Mouse (Mus musculus): ENCODE data around the gene 9030612E09Rik. TPM values are rescaled to one million over a fixed set of nuclear protein-coding genes. Genes with fewer than 3 reads are reported as not detected.

Gene 9030612E09Rik
- polyA plus RNA-seq, 2 experiments = 1.1 to 1.9 TPM

DNA sequence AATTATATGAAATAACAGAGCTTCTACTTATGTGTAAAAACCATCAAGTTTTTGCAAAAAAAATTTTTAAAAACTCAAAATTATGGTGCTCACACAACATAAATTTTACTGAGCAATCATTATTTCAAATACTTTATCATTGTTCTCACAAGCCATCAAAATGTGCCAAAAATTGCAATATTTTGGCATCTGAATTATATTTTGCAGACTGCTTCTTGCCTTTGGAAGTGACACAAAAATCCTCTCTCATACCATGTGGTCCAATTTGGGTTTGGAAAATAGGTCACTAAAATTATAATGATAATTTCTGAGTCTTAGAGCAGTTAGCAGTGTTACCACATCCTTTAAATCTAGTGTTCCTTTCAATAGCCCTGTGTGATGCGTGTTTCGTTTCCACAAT lies 10.1 kb upstream of the 9030612E09Rik start:
- H3K9me3 ChIP-seq (ENCODE audit: control insufficient read depth, low read length) = peaks cover 7% of the 10 kb centered on the region; the same call in 1 of the 2 replicates
- WGBS = 91% methylated on average over 2 of the region's 2 CpGs
- H3K27me3 ChIP-seq (ENCODE audit: control insufficient read depth, insufficient read depth, low read length) = no peaks in the 10 kb centered on the region
- no peak overlapping the region for H3K4me3 ChIP-seq (replicated peaks; ENCODE audit: low read length)
- H3K4me1 ChIP-seq (ENCODE audit: control insufficient read depth, insufficient read depth, low read length) = peaks cover 12% of the 10 kb centered on the region
- no peak for DNase-seq (ENCODE audit: low spot score)
- TF ChIP-seq POLR2A (IDR thresholded peaks at IDR 0.05; ENCODE audit: borderline replicate concordance, extremely low read depth, insufficient read depth, insufficient read length) = no peak
- H3K4me2 ChIP-seq (replicated peaks; ENCODE audit: low read depth, low read length, severe bottlenecking) = no peak overlapping the region
- no peak overlapping the region for H3K27ac ChIP-seq (replicated peaks; ENCODE audit: low read depth, low read length)
- no peak for ATAC-seq (ENCODE audit: low FRiP score, low read depth)
- no peaks in the 10 kb centered on the region for H3K36me3 ChIP-seq (ENCODE audit: control insufficient read depth, insufficient read depth, low read length)
- no peak overlapping the region for H3K9ac ChIP-seq (ENCODE audit: low read depth, low read length, severe bottlenecking)

DNA sequence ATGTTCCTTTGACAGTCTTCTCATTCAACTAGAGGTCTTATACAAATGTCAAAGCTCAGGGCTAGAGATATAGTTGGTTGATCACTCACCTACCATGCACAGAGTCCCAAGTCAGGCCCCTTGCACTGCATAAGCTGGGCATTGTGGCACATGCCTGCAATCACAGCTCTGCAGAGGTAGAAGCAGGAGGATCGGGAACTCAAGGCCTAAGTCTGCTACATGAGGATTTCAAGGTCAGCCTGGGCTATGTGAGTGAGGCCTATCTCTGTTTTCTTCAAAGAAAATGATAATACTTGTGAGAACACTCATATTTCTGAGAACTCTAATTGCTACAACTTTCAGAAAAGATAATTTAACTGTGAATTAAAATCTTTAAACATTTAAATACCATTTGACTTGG lies 8.4 kb upstream of the 9030612E09Rik start:
- ATAC-seq (ENCODE audit: low FRiP score, low read depth) (no peak), DNase-seq (ENCODE audit: low spot score) (no peak)
- Histone ChIP-seq H3K9ac (ENCODE audit: low read depth, low read length, severe bottlenecking) (no peak overlapping the region), H3K4me3 (replicated peaks; ENCODE audit: low read length) (no peak overlapping the region), H3K27ac (replicated peaks; ENCODE audit: low read depth, low read length) (no peak overlapping the region), H3K27me3 (ENCODE audit: control insufficient read depth, insufficient read depth, low read length) (no peaks in the 10 kb centered on the region), H3K4me1 (ENCODE audit: control insufficient read depth, insufficient read depth, low read length) (peaks cover 22% of the 10 kb centered on the region), H3K4me2 (replicated peaks; ENCODE audit: low read depth, low read length, severe bottlenecking) (no peak overlapping the region), H3K9me3 (ENCODE audit: control insufficient read depth, low read length) (peaks cover 7% of the 10 kb centered on the region; the same call in 1 of the 2 replicates), H3K36me3 (ENCODE audit: control insufficient read depth, insufficient read depth, low read length) (no peaks in the 10 kb centered on the region)
- TF ChIP-seq POLR2A (IDR thresholded peaks at IDR 0.05; ENCODE audit: borderline replicate concordance, extremely low read depth, insufficient read depth, insufficient read length) = no peak
- 78% methylated on average over 1 of the region's 1 CpGs for WGBS

- TF ChIP-seq POLR2A (IDR thresholded peaks at IDR 0.05; ENCODE audit: borderline replicate concordance, extremely low read depth, insufficient read depth, insufficient read length) = no peak
- Histone ChIP-seq H3K4me3 (replicated peaks; ENCODE audit: low read length) (no peak overlapping the region), H3K27me3 (ENCODE audit: control insufficient read depth, insufficient read depth, low read length) (no peaks in the 10 kb centered on the region), H3K9ac (ENCODE audit: low read depth, low read length, severe bottlenecking) (no peak overlapping the region), H3K36me3 (ENCODE audit: control insufficient read depth, insufficient read depth, low read length) (no peaks in the 10 kb centered on the region), H3K27ac (replicated peaks; ENCODE audit: low read depth, low read length) (no peak overlapping the region), H3K4me2 (replicated peaks; ENCODE audit: low read depth, low read length, severe bottlenecking) (no peak overlapping the region), H3K4me1 (ENCODE audit: control insufficient read depth, insufficient read depth, low read length) (peaks cover 25% of the 10 kb centered on the region), H3K9me3 (ENCODE audit: control insufficient read depth, low read length) (peaks cover 7% of the 10 kb centered on the region; the same call in 1 of the 2 replicates)
- ATAC-seq (ENCODE audit: low FRiP score, low read depth) (no peak), DNase-seq (ENCODE audit: low spot score) (no peak)
- WGBS = 96% methylated on average over 3 of the region's 3 CpGs
These were observed 7.7 kb upstream of the 9030612E09Rik start for GRCm38 (mm10) chr10:43166817-43167216.

DNA sequence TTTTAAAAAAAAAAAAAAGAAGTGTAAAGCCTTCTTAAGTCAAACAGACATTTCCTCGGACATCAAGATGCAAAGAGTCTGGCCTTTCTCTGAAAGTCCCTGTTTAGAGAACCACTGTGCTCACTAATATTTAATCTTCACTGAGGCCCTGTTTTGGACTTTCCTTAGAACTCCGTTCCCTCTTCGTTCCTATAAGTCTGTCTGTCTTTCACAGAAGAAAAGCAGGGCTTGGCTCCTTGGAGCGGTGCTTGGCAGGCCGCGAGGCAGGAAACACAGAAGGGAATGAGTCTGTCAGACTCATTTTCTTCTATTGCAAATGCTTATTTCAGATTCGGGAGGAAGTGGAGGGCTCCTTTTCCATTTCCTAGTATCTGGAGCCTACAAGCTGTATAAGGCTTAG lies 5.7 kb upstream of the 9030612E09Rik start:
- H3K9ac ChIP-seq (ENCODE audit: low read depth, low read length, severe bottlenecking) = no peak overlapping the region
- peaks cover 32% of the 10 kb centered on the region for H3K4me1 ChIP-seq (ENCODE audit: control insufficient read depth, insufficient read depth, low read length)
- DNase-seq (ENCODE audit: low spot score) (no peak), ATAC-seq (ENCODE audit: low FRiP score, low read depth) (no peak)
- 64% methylated on average over 7 of the region's 7 CpGs for WGBS
- H3K36me3 ChIP-seq (ENCODE audit: control insufficient read depth, insufficient read depth, low read length) = no peaks in the 10 kb centered on the region
- H3K27ac ChIP-seq (replicated peaks; ENCODE audit: low read depth, low read length) = no peak overlapping the region
- no peak overlapping the region for H3K4me3 ChIP-seq (replicated peaks; ENCODE audit: low read length)
- no peaks in the 10 kb centered on the region for H3K27me3 ChIP-seq (ENCODE audit: control insufficient read depth, insufficient read depth, low read length)
- no peak for TF ChIP-seq POLR2A (IDR thresholded peaks at IDR 0.05; ENCODE audit: borderline replicate concordance, extremely low read depth, insufficient read depth, insufficient read length)
- no peak overlapping the region; the same call in 1 of the 2 replicates for H3K4me2 ChIP-seq (replicated peaks; ENCODE audit: low read depth, low read length, severe bottlenecking)
- 0 out of 2 replicates have a peak, but pooled peaks cover 3% of the 10 kb centered on the region for H3K9me3 ChIP-seq (ENCODE audit: control insufficient read depth, low read length)

DNA sequence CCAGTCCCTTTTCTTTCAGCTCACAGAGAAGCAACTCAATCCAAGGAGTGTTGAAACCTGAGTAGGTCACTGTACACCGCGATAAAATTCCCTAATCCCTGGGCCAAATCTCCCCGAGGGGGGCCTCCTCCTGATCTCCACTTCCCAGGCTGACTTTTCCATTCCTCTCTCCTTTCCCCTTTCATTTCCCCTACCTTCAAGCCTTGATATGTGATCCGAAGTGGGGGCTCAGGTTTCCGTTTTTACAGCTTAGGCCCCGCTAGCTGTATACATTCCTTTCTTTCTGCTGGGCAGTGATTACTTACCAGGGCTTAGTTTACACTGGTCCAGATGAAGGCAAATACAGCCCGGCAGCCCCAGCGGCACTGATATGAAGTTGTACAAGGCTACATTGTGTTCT lies 3.4 kb upstream of the 9030612E09Rik start:
- DNase-seq (ENCODE audit: low spot score) = peak; percentile 36
- Histone ChIP-seq H3K4me1 (ENCODE audit: control insufficient read depth, insufficient read depth, low read length) (peaks cover 32% of the 10 kb centered on the region), H3K9ac (ENCODE audit: low read depth, low read length, severe bottlenecking) (peak overlapping the region; percentile 26; the same call in 1 of the 2 replicates), H3K27me3 (ENCODE audit: control insufficient read depth, insufficient read depth, low read length) (0 out of 2 replicates have a peak, but pooled peaks cover 11% of the 10 kb centered on the region), H3K27ac (replicated peaks; ENCODE audit: low read depth, low read length) (no peak overlapping the region), H3K36me3 (ENCODE audit: control insufficient read depth, insufficient read depth, low read length) (no peaks in the 10 kb centered on the region), H3K4me3 (replicated peaks; ENCODE audit: low read length) (peak overlapping the region; percentile 83), H3K4me2 (replicated peaks; ENCODE audit: low read depth, low read length, severe bottlenecking) (peak overlapping the region; percentile 71), H3K9me3 (ENCODE audit: control insufficient read depth, low read length) (0 out of 2 replicates have a peak, but pooled peaks cover 3% of the 10 kb centered on the region)
- no peak for TF ChIP-seq POLR2A (IDR thresholded peaks at IDR 0.05; ENCODE audit: borderline replicate concordance, extremely low read depth, insufficient read depth, insufficient read length)
- WGBS = 2% methylated on average over 8 of the region's 8 CpGs
- ATAC-seq (ENCODE audit: low FRiP score, low read depth) = peak; percentile 6; the same call in 1 of the 2 replicates

Measured in limb, embryonic 14.5 days (tissue).